Mouse (Mus musculus): Measurements from ENCODE around the gene Card11.
A peak's percentile ranks its signal among the peaks of the same experiment; 100 is the strongest.

Gene Card11

GRCm38 (mm10) chr5:140985311-140986050, 14.9 kb downstream of the Card11 start:
- no peak for DNase-seq

GRCm38 (mm10) chr5:140981370-140981805, 19.0 kb downstream of the Card11 start:
- no peak for DNase-seq

GRCm38 (mm10) chr5:140980783-140981182, 19.6 kb downstream of the Card11 start:
- no peak for DNase-seq

GRCm38 (mm10) chr5:140980051-140980450, 20.3 kb downstream of the Card11 start:
- DNase-seq = no peak

- peak; percentile 65 for DNase-seq
These were observed 37.4 kb downstream of the Card11 start for GRCm38 (mm10) chr5:140962945-140963344.

- DNase-seq = no peak
These were observed 39.6 kb downstream of the Card11 start for GRCm38 (mm10) chr5:140960732-140961131.

GRCm38 (mm10) chr5:140959160-140959559, 41.2 kb downstream of the Card11 start:
- peak; percentile 69 for DNase-seq

GRCm38 (mm10) chr5:140957106-140957505, 43.3 kb downstream of the Card11 start:
- no peak for DNase-seq

GRCm38 (mm10) chr5:140955666-140956065, 44.7 kb downstream of the Card11 start:
- DNase-seq = peak; percentile 59

- no peak for DNase-seq
These were observed 48.6 kb downstream of the Card11 start for GRCm38 (mm10) chr5:140951801-140952200.

GRCm38 (mm10) chr5:140948009-140948408, 52.4 kb downstream of the Card11 start:
- peak; percentile 93 for DNase-seq

- no peak for DNase-seq
These were observed 54.3 kb downstream of the Card11 start for GRCm38 (mm10) chr5:140946034-140946433.

- peak; percentile 34 for DNase-seq
These were observed 55.8 kb downstream of the Card11 start for GRCm38 (mm10) chr5:140944382-140945125.

- peak; percentile 82 for DNase-seq
These were observed 59.4 kb downstream of the Card11 start for GRCm38 (mm10) chr5:140940923-140941491.

GRCm38 (mm10) chr5:140940257-140940922, 60.0 kb downstream of the Card11 start:
- peak; percentile 14 for DNase-seq

GRCm38 (mm10) chr5:140936816-140937215, 63.6 kb downstream of the Card11 start:
- DNase-seq = no peak

GRCm38 (mm10) chr5:140935848-140936247, 64.5 kb downstream of the Card11 start:
- DNase-seq = no peak

GRCm38 (mm10) chr5:140934639-140935315, 65.6 kb downstream of the Card11 start:
- DNase-seq = no peak

GRCm38 (mm10) chr5:140931523-140932229, 68.7 kb downstream of the Card11 start:
- no peak for DNase-seq

- DNase-seq = no peak
These were observed 81.9 kb downstream of the Card11 start for GRCm38 (mm10) chr5:140918519-140918918.

- DNase-seq = no peak
These were observed 82.6 kb downstream of the Card11 start for GRCm38 (mm10) chr5:140917807-140918206.

GRCm38 (mm10) chr5:140910841-140911240, 89.5 kb downstream of the Card11 start:
- DNase-seq = no peak

Measured in layer of hippocampus, adult 9-11 months (tissue).